Mouse (Mus musculus) forebrain, embryonic 11.5 days (tissue): Measurements from ENCODE around the gene Aqr. TPM values are rescaled to one million over a fixed set of nuclear protein-coding genes. Genes with fewer than 3 reads are reported as not detected.

Source experiments
- ATAC-seq: fragments of 200-750 bp; cut with Nextera tagmentation; replicated peaks from 2 replicates; pipeline ENCODE4 v1.8.0; 2017; ENCODE audit warnings: moderate TSS enrichment; ENCODE audit not compliant: low FRiP score
- DNase-seq: peaks from one replicate; pipeline ENCODE4 v3.0.0-alpha.2; 2017; ENCODE audit warnings: low spot score
- H3K27ac ChIP-seq: fragments of 300-500 bp; sonication (generic); 2 replicates; pipeline ENCODE4 v1.5.1; 2014; ENCODE audit warnings: low read depth, low read length
- H3K27me3 ChIP-seq: fragments of 300-500 bp; sonication (generic); 2 replicates; pipeline ENCODE4 v1.6.1; 2014; ENCODE audit warnings: mild to moderate bottlenecking, low read length, mixed read lengths; ENCODE audit not compliant: control insufficient read depth, insufficient read depth
- H3K36me3 ChIP-seq: fragments of 300-500 bp; sonication (generic); 2 replicates; pipeline ENCODE4 v1.6.1; 2014; ENCODE audit warnings: mild to moderate bottlenecking, low read length, moderate library complexity, mixed read lengths; ENCODE audit not compliant: control insufficient read depth, insufficient read depth
- H3K4me1 ChIP-seq: fragments of 300-500 bp; sonication (generic); replicated peaks from 2 replicates; pipeline ENCODE4 v1.6.1; 2014; ENCODE audit warnings: low read length, mixed read lengths; ENCODE audit not compliant: control insufficient read depth, insufficient read depth
- H3K4me2 ChIP-seq: fragments of 300-500 bp; sonication (generic); 2 replicates; pipeline ENCODE4 v1.6.1; 2014; ENCODE audit warnings: low read depth, mild to moderate bottlenecking, low read length, moderate library complexity, mixed read lengths; ENCODE audit not compliant: severe bottlenecking
- H3K4me3 ChIP-seq: fragments of 300-500 bp; sonication (generic); 2 replicates; pipeline ENCODE4 v1.5.1; 2014; ENCODE audit warnings: low read depth, low read length
- H3K9ac ChIP-seq: fragments of 300-500 bp; sonication (generic); 2 replicates; pipeline ENCODE4 v1.6.1; 2014; ENCODE audit warnings: low read length
- H3K9me3 ChIP-seq: fragments of 300-500 bp; sonication (generic); 2 replicates; pipeline ENCODE4 v1.6.1; 2016; ENCODE audit warnings: low read length, mixed read lengths; ENCODE audit not compliant: control insufficient read depth
- WGBS: fragments of 180-500 bp; shearing (Covaris S2); extraction: QIAGEN DNeasy Blood & Tissue Kit; methylation state at CpG from one replicate; pipeline ENCODE4 v1.1.7; 2014; 5-methylcytosine and 5-hydroxymethylcytosine counted together
- polyA plus RNA-seq: library from polyadenylated mRNA; unstranded; fragments of >200 nt; fragmentation: Nextera tagmentation; extraction: Ambion mirVana; gene quantifications from 2 replicates; pipeline ENCODE4 v1.2.1, GENCODE M21; 2014

Gene Aqr
- polyA plus RNA-seq, 1 experiment from 2014 or later: 63.9 TPM

DNA sequence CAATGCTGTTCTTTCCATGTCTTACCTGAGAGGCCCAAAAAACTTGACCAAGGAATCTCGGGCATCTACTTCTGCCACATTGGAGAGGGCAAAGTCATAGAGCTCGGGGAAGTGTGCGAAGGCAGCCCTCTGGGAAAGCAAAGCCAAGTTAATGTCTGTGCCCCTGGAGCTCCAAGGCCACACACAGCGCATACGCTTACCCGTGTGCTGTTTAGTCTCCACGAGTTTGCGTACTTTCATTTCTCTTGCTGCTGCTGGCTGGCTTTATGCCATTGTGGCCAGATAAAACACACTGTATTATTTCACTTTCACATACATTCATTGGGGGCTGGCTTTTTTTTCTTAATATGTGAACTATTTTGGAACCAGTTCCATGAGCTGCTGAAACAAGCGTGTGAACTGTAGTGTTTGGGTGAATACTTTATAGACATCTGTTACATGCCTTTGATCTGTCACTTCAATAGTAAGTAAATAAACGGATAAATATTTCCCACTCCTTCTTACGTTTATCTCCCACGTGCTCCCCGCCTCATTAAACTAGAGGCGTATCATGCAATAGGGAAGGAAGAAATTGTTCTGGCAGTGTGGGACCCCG is 39.9 kb downstream of the Aqr start:
- Histone ChIP-seq H3K27ac (no peak overlapping the region), H3K9ac (no peak overlapping the region), H3K9me3 (no peaks in the 10 kb centered on the region), H3K4me2 (no peak overlapping the region), H3K4me1 (no peaks in the 10 kb centered on the region), H3K27me3 (no peaks in the 10 kb centered on the region), H3K36me3 (peaks cover 7% of the 10 kb centered on the region), H3K4me3 (no peak overlapping the region)
- 94% methylated on average over 15 of the region's 15 CpGs for WGBS
- no peak for ATAC-seq
- DNase-seq: no peak

DNA sequence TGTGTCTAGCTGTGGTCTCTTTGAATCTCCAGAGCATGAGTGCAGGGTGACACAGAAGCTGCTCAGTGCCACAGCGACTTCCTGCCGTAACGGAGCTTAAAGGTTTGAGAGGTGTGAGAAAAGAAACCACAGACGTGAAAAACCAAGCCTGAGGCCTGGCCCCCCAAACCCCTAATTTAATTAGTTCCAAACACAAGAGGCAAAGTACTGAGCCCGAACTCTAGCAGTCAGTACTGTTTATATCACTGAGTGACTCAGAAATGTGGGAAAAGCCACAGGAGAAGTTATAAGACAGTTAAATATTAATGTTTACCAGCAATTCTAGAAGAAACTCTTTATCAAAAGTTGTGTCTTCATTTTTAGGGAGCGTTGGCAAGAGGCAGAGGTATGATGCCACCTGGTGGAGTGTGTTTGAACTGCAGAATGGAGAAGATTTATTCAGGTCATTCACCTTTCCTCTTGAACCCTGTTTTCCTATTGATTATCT is 41.5 kb downstream of the Aqr start:
- H3K36me3 ChIP-seq: peaks cover 10% of the 10 kb centered on the region
- no peak overlapping the region for H3K4me3 ChIP-seq
- no peaks in the 10 kb centered on the region for H3K4me1 ChIP-seq
- no peak overlapping the region for H3K4me2 ChIP-seq
- no peak overlapping the region for H3K27ac ChIP-seq
- H3K9me3 ChIP-seq: no peaks in the 10 kb centered on the region
- DNase-seq (no peak), ATAC-seq (no peak)
- H3K9ac ChIP-seq: no peak overlapping the region
- WGBS: 81% methylated on average over 6 of the region's 6 CpGs
- H3K27me3 ChIP-seq: no peaks in the 10 kb centered on the region

DNA sequence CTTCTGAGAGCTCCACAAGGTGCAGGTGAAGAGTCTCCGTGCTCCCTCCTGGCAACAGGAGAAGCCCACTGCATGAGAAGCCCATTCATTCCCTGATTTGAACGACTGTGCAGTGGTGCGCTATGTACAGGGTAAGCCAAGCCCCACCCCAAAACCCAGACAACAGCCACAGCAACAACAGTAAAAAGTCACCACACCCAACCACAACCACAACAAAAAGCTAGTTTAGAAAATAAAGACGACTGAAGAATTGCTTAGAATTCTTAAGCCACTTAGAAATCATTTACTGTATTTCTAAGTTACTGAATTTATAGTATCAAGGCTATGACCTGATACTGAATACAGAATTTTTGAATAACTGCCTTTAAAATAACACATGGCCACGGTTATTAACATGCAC is 41.9 kb downstream of the Aqr start:
- Histone ChIP-seq H3K4me2 (no peak overlapping the region), H3K9ac (no peak overlapping the region), H3K27ac (no peak overlapping the region), H3K4me1 (no peaks in the 10 kb centered on the region), H3K9me3 (no peaks in the 10 kb centered on the region), H3K4me3 (no peak overlapping the region), H3K36me3 (peaks cover 10% of the 10 kb centered on the region), H3K27me3 (no peaks in the 10 kb centered on the region)
- ATAC-seq (no peak), DNase-seq (no peak)
- 94% methylated on average over 5 of the region's 5 CpGs for WGBS

DNA sequence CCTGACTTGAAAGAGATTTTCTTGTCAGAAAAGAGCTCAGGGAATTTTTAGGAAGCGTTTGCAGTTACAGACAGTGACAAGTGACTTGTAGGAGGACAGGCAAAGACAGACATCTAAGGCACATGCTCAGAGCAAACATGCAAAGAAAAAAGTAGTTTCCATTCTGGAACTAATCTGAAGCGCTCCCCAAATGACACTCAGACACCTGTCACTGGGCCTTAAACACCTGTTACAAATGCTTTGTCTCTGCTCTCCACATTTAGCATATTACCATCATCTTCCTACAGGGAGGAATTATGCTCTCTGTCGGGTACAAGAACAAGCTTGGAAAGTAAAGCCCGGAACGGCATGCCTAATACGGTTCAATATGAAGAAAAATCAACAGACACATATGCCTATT is 43.0 kb downstream of the Aqr start:
- no peak for ATAC-seq
- WGBS: 93% methylated on average over 6 of the region's 6 CpGs
- peaks cover 10% of the 10 kb centered on the region for H3K36me3 ChIP-seq

DNA sequence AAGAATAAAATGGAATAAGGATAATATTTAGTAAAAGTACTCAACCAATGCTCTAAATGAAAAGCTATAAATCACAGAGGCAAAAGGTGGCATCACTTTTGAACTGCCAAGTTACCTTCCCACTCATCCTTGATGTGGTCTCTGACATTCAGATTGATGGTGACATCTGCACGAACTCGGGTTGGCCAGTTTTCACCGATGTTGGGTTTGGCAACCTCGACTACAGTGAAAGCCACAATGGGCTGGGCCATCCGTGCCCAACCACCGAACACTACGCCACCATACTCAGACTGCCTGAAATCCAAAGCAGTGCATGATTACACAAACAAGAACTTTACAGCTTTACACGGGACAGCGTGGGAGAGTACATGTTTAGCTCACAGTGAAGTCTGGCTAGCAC is 50.1 kb downstream of the Aqr start:
- no peaks in the 10 kb centered on the region for H3K27me3 ChIP-seq
- no peak overlapping the region for H3K4me3 ChIP-seq
- no peaks in the 10 kb centered on the region for H3K4me1 ChIP-seq
- no peak overlapping the region for H3K27ac ChIP-seq
- peaks cover 2% of the 10 kb centered on the region; the same call in 1 of the 2 replicates for H3K36me3 ChIP-seq
- H3K9me3 ChIP-seq: no peaks in the 10 kb centered on the region
- no peak for DNase-seq
- WGBS: 93% methylated on average over 9 of the region's 9 CpGs
- no peak for ATAC-seq
- no peak overlapping the region for H3K9ac ChIP-seq
- H3K4me2 ChIP-seq: no peak overlapping the region

More for the DNA sequence above, 43.0 kb downstream of the Aqr start:
- H3K4me3 ChIP-seq: no peak overlapping the region
- H3K9ac ChIP-seq: no peak overlapping the region
- DNase-seq: no peak
- no peaks in the 10 kb centered on the region for H3K27me3 ChIP-seq
- H3K27ac ChIP-seq: no peak overlapping the region
- H3K4me2 ChIP-seq: no peak overlapping the region
- H3K4me1 ChIP-seq: no peaks in the 10 kb centered on the region
- H3K9me3 ChIP-seq: no peaks in the 10 kb centered on the region

DNA sequence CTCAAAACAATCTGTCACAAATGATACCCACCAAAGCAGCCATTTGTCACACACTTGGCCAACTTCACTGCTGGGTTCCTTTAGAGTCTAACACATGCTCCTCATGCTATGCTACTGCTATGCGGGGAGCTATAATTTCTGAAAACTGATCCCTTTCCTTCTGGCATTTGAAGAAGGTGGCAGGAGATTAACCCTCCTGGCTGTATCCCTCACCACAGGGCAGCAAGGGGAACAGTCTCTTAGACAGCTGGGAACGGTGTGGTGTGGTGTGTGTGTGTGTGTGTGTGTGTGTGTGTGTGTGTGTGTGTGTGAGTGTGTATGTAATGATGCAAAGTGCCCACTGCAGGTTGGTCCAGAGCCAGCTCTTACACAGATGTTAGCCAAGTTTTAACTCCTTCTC is 51.0 kb downstream of the Aqr start:
- ATAC-seq: no peak
- H3K27ac ChIP-seq: no peak overlapping the region
- H3K9me3 ChIP-seq: no peaks in the 10 kb centered on the region
- no peak for DNase-seq
- peaks cover under 1% of the 10 kb centered on the region; the same call in 1 of the 2 replicates for H3K36me3 ChIP-seq
- H3K9ac ChIP-seq: no peak overlapping the region
- no peaks in the 10 kb centered on the region for H3K4me1 ChIP-seq
- H3K27me3 ChIP-seq: no peaks in the 10 kb centered on the region
- H3K4me3 ChIP-seq: no peak overlapping the region
- 89% methylated on average over 2 of the region's 2 CpGs for WGBS
- H3K4me2 ChIP-seq: no peak overlapping the region

DNA sequence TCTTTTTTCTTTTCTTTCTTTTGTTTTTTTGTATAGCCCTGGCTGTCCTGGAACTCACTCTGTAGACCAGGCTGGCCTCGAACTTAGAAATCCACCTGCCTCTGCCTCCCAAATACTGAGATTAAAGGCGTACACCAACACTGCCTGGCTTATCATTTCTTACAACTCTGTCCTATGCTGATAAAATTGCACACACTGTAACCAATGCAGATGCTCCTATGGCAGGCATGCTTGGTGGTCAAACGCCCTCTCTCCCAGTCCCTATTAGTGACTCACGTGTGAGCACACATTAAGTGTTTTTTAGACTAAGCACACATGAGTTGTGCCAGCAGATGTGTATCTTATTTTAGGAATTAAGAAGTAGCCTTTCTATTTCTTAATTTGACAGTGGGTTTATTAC is 53.5 kb downstream of the Aqr start:
- H3K9ac ChIP-seq: no peak overlapping the region
- H3K36me3 ChIP-seq: no peaks in the 10 kb centered on the region; the same call in 1 of the 2 replicates
- H3K27ac ChIP-seq: no peak overlapping the region
- no peaks in the 10 kb centered on the region for H3K27me3 ChIP-seq
- ATAC-seq (no peak), DNase-seq (no peak)
- WGBS: 95% methylated on average over 4 of the region's 4 CpGs
- no peak overlapping the region for H3K4me2 ChIP-seq
- no peaks in the 10 kb centered on the region for H3K9me3 ChIP-seq
- H3K4me1 ChIP-seq: no peaks in the 10 kb centered on the region
- H3K4me3 ChIP-seq: no peak overlapping the region

DNA sequence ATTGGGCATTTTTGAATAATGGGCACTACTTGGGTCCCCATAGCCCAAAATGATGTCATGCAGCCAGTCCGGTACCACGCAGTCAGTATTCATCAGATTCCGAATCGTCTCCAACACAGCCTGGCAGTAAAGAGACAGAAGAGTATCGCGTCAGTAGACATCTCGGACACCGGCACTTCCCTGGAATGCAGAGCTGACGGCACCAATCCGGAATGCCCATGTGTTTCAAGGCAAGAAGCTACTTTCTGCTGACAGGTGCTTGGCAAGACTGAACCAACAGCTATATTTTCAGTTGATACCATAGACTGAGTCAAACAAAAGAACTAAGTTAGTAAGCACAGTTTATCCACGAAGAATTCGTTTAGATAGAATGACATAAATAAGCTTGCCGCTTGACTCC is 56.2 kb downstream of the Aqr start:
- DNase-seq (no peak), ATAC-seq (no peak)
- Histone ChIP-seq H3K4me2 (no peak overlapping the region), H3K9ac (no peak overlapping the region), H3K27ac (no peak overlapping the region), H3K27me3 (no peaks in the 10 kb centered on the region), H3K36me3 (no peaks in the 10 kb centered on the region; the same call in 1 of the 2 replicates), H3K4me3 (no peak overlapping the region), H3K9me3 (no peaks in the 10 kb centered on the region), H3K4me1 (no peaks in the 10 kb centered on the region)
- 98% methylated on average over 13 of the region's 13 CpGs for WGBS

DNA sequence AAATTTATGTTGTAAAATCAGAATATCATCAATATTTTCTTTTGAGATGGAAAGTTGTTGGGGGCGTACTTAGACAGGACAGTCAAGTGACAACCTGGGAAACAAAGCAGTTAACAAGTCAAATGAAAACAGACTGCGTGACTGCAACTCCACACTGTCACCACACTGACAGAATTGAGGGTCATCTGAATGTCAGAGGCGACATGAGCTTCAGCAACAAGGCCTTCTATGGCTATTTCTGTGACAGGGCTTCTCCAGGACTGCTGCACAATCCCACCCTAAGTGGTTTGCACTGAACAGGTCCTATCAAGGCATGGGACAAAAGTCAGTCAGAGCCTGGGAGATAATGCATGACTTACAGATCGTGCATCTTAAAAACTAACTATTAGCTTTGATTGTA is 63.5 kb downstream of the Aqr start:
- Histone ChIP-seq H3K4me3 (no peak overlapping the region), H3K36me3 (no peaks in the 10 kb centered on the region; the same call in 1 of the 2 replicates), H3K27ac (no peak overlapping the region), H3K4me2 (no peak overlapping the region), H3K4me1 (no peaks in the 10 kb centered on the region), H3K9me3 (no peaks in the 10 kb centered on the region), H3K9ac (no peak overlapping the region), H3K27me3 (no peaks in the 10 kb centered on the region)
- no peak for DNase-seq
- no peak for ATAC-seq
- WGBS: 93% methylated on average over 4 of the region's 4 CpGs
